Mouse (Mus musculus): ENCODE results near the gene Crtc3. TPM values are rescaled to one million over a fixed set of nuclear protein-coding genes. Genes with fewer than 3 reads are reported as not detected.

Gene Crtc3
- polyA plus RNA-seq, 1 experiment from 2014 or later = 4.2 TPM

DNA sequence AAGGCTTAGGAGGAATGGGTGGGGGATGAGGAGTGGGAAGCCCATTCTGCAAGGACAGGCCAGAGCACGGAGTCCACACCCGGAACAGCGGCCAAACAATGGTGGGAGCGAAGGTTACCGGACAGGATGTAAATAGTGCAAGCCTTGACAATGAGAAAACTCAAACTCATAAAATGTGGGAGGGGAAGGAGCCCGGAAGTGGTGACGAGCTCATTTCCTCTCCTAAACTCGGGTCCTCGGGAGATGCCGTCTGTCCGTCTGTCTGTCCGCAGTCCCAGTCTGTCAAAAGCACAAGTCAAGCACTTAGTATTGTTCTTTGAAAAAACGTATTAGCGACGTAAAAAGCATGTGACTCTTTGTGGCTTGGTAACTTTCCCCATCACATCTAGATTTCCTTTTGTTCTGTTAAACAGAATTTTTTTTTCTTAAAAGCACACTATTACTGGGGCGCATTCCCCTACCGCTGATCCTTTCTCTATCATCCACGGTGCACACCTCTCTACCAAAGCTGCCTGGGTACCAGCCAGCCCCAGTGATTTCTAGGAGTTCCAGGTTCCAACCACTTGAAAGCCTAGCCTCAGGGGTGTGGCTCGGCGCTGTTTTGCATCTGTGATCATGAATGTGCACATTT is 105.7 kb downstream of the Crtc3 start:
- no peaks in the 10 kb centered on the region for H3K9me3 ChIP-seq (replicated peaks)
- no peak overlapping the region for H3K9ac ChIP-seq
- 15% methylated on average over 20 of the region's 20 CpGs for WGBS (ENCODE audit: insufficient replicate concordance)
- peak overlapping the region; percentile 17; the same call in 1 of the 2 replicates for H3K4me3 ChIP-seq (replicated peaks)
- H3K4me1 ChIP-seq (replicated peaks) = peaks cover 15% of the 10 kb centered on the region
- ATAC-seq (ENCODE audit: insufficient read depth) = 0 out of 2 replicates have a peak, but pooled peaks have one; percentile 35
- H3K27me3 ChIP-seq = peaks cover 4% of the 10 kb centered on the region
- peak overlapping the region; percentile 51 for H3K4me2 ChIP-seq
- H3K36me3 ChIP-seq (replicated peaks) = no peaks in the 10 kb centered on the region
- no peak overlapping the region; the same call in 1 of the 2 replicates for H3K27ac ChIP-seq (replicated peaks)

- Histone ChIP-seq H3K4me1 (replicated peaks) (peaks cover 11% of the 10 kb centered on the region), H3K9ac (no peak overlapping the region), H3K4me2 (no peak overlapping the region), H3K4me3 (replicated peaks) (no peak overlapping the region), H3K27me3 (peaks cover 4% of the 10 kb centered on the region), H3K9me3 (replicated peaks) (no peaks in the 10 kb centered on the region), H3K36me3 (replicated peaks) (no peaks in the 10 kb centered on the region), H3K27ac (replicated peaks) (no peak overlapping the region)
- 25% methylated on average over 6 of the region's 6 CpGs for WGBS (ENCODE audit: insufficient replicate concordance)
- ATAC-seq (ENCODE audit: insufficient read depth) = no peak
Measured at GRCm38 (mm10) chr7:80580368-80580767, 108.3 kb downstream of the Crtc3 start.

- 68% methylated on average over 14 of the region's 14 CpGs for WGBS (ENCODE audit: insufficient replicate concordance)
- Histone ChIP-seq H3K9me3 (replicated peaks) (no peaks in the 10 kb centered on the region), H3K4me1 (replicated peaks) (0 out of 2 replicates have a peak, but pooled peaks cover under 1% of the 10 kb centered on the region), H3K27ac (replicated peaks) (no peak overlapping the region), H3K9ac (no peak overlapping the region), H3K4me2 (no peak overlapping the region), H3K4me3 (replicated peaks) (no peak overlapping the region), H3K36me3 (replicated peaks) (no peaks in the 10 kb centered on the region), H3K27me3 (peaks cover 15% of the 10 kb centered on the region)
- ATAC-seq (ENCODE audit: insufficient read depth) = no peak
Measured at GRCm38 (mm10) chr7:80577417-80577980, 111.2 kb downstream of the Crtc3 start.

GRCm38 (mm10) chr7:80576626-80577025 is 112.1 kb downstream of the Crtc3 start:
- no peaks in the 10 kb centered on the region for H3K36me3 ChIP-seq (replicated peaks)
- peaks cover 16% of the 10 kb centered on the region for H3K27me3 ChIP-seq
- no peak overlapping the region for H3K27ac ChIP-seq (replicated peaks)
- H3K4me2 ChIP-seq = no peak overlapping the region
- WGBS (ENCODE audit: insufficient replicate concordance) = 65% methylated on average over 3 of the region's 3 CpGs
- no peaks in the 10 kb centered on the region for H3K4me1 ChIP-seq (replicated peaks)
- ATAC-seq (ENCODE audit: insufficient read depth) = no peak
- no peak overlapping the region for H3K4me3 ChIP-seq (replicated peaks)
- no peak overlapping the region for H3K9ac ChIP-seq
- no peaks in the 10 kb centered on the region for H3K9me3 ChIP-seq (replicated peaks)

- Histone ChIP-seq H3K4me1 (replicated peaks) (no peaks in the 10 kb centered on the region), H3K4me3 (replicated peaks) (no peak overlapping the region), H3K27me3 (peaks cover 18% of the 10 kb centered on the region), H3K27ac (replicated peaks) (no peak overlapping the region; the same call in 1 of the 2 replicates), H3K4me2 (no peak overlapping the region), H3K9ac (no peak overlapping the region), H3K36me3 (replicated peaks) (no peaks in the 10 kb centered on the region), H3K9me3 (replicated peaks) (no peaks in the 10 kb centered on the region)
- ATAC-seq (ENCODE audit: insufficient read depth) = no peak
- 21% methylated on average over 9 of the region's 9 CpGs for WGBS (ENCODE audit: insufficient replicate concordance)
Measured at GRCm38 (mm10) chr7:80575750-80576149, 112.9 kb downstream of the Crtc3 start.

DNA sequence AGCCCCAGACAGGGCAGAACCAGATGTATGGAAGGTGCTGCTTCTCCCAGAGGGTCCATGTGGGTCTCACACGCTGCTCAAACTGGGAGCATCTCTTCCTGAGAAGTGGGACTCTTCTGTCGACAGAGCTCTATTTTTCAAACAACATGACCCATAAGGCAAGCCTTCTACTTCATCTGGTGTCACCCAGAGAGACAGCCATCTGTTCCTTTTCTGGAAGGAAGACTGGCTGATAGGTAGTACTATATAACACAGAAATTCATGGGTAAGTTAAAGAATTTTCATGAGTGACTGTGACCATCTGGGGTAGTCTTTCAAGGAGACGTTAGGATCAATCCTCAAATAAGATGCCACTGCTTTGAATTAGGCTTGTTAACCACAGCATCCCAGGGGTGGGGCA is 115.6 kb downstream of the Crtc3 start:
- Histone ChIP-seq H3K27ac (replicated peaks) (no peak overlapping the region), H3K4me3 (replicated peaks) (no peak overlapping the region), H3K4me1 (replicated peaks) (no peaks in the 10 kb centered on the region), H3K27me3 (peaks cover 20% of the 10 kb centered on the region), H3K4me2 (no peak overlapping the region), H3K9ac (no peak overlapping the region), H3K36me3 (replicated peaks) (no peaks in the 10 kb centered on the region), H3K9me3 (replicated peaks) (no peaks in the 10 kb centered on the region)
- WGBS (ENCODE audit: insufficient replicate concordance) = 50% methylated on average over 3 of the region's 3 CpGs
- ATAC-seq (ENCODE audit: insufficient read depth) = no peak

DNA sequence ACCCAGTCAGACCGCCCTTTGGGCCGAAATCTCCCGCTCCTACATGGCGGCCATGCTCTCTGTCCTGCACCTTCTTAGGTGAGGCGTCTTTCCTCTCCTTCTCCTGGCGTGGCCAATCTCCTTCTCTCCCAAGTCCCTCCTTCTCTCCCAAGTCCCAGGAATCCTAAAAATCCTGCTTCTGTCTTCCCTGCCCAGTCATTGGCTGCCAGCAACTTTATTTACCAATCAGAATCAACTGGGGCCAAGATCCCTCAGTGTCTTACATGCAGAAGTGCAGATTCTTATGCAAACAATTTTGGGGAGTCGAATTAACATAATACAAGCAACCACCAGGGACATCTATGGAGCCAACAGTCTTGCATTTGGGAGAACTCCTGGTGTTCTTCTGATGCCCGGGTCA is 120.7 kb downstream of the Crtc3 start:
- no peaks in the 10 kb centered on the region for H3K9me3 ChIP-seq (replicated peaks)
- no peak overlapping the region for H3K4me2 ChIP-seq
- peaks cover 10% of the 10 kb centered on the region; the same call in 1 of the 2 replicates for H3K27me3 ChIP-seq
- H3K36me3 ChIP-seq (replicated peaks) = no peaks in the 10 kb centered on the region
- H3K27ac ChIP-seq (replicated peaks) = no peak overlapping the region
- no peak for ATAC-seq (ENCODE audit: insufficient read depth)
- H3K4me1 ChIP-seq (replicated peaks) = no peaks in the 10 kb centered on the region
- no peak overlapping the region for H3K4me3 ChIP-seq (replicated peaks)
- WGBS (ENCODE audit: insufficient replicate concordance) = 77% methylated on average over 8 of the region's 8 CpGs
- H3K9ac ChIP-seq = no peak overlapping the region

GRCm38 (mm10) chr7:80561931-80562330 is 126.7 kb downstream of the Crtc3 start:
- Histone ChIP-seq H3K36me3 (replicated peaks) (no peaks in the 10 kb centered on the region), H3K9ac (no peak overlapping the region), H3K4me2 (no peak overlapping the region), H3K9me3 (replicated peaks) (no peaks in the 10 kb centered on the region), H3K4me1 (replicated peaks) (peaks cover 10% of the 10 kb centered on the region), H3K4me3 (replicated peaks) (no peak overlapping the region), H3K27me3 (no peaks in the 10 kb centered on the region), H3K27ac (replicated peaks) (no peak overlapping the region)
- 69% methylated on average over 5 of the region's 5 CpGs for WGBS (ENCODE audit: insufficient replicate concordance)
- no peak for ATAC-seq (ENCODE audit: insufficient read depth)

- no peaks in the 10 kb centered on the region for H3K36me3 ChIP-seq (replicated peaks)
- H3K4me1 ChIP-seq (replicated peaks) = peaks cover 10% of the 10 kb centered on the region
- H3K9ac ChIP-seq = no peak overlapping the region
- no peak overlapping the region for H3K4me2 ChIP-seq
- H3K27me3 ChIP-seq = no peaks in the 10 kb centered on the region
- no peaks in the 10 kb centered on the region for H3K9me3 ChIP-seq (replicated peaks)
- 60% methylated on average over 9 of the region's 9 CpGs for WGBS (ENCODE audit: insufficient replicate concordance)
- H3K27ac ChIP-seq (replicated peaks) = no peak overlapping the region
- no peak overlapping the region for H3K4me3 ChIP-seq (replicated peaks)
- ATAC-seq (ENCODE audit: insufficient read depth) = no peak
Measured at GRCm38 (mm10) chr7:80561271-80561670, 127.4 kb downstream of the Crtc3 start.

DNA sequence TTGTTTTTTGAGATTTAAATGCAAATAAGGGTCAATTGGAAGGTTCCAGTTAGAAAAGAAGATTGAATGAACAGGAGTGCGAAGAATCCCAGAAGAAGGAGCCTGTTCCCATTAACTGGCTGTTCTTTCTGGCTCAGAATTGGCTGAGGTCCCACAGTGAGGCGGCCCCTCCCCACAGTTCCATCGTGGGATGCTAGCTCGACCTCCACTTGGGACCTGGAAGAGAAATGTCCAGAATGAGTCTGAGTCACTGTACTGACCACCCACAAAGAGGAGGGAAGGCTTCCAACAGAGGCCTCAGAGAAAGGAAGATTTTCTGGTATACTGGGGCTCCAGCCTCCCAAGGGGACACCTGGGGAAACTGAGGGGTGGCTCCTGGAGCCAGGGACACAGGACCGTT is 130.1 kb downstream of the Crtc3 start:
- peaks cover 21% of the 10 kb centered on the region for H3K4me1 ChIP-seq (replicated peaks)
- no peak overlapping the region for H3K4me3 ChIP-seq (replicated peaks)
- H3K9ac ChIP-seq = no peak overlapping the region
- no peaks in the 10 kb centered on the region for H3K27me3 ChIP-seq
- WGBS (ENCODE audit: insufficient replicate concordance) = 60% methylated on average over 5 of the region's 5 CpGs
- H3K4me2 ChIP-seq = no peak overlapping the region
- no peaks in the 10 kb centered on the region for H3K36me3 ChIP-seq (replicated peaks)
- no peaks in the 10 kb centered on the region for H3K9me3 ChIP-seq (replicated peaks)
- no peak for ATAC-seq (ENCODE audit: insufficient read depth)
- H3K27ac ChIP-seq (replicated peaks) = no peak overlapping the region

DNA sequence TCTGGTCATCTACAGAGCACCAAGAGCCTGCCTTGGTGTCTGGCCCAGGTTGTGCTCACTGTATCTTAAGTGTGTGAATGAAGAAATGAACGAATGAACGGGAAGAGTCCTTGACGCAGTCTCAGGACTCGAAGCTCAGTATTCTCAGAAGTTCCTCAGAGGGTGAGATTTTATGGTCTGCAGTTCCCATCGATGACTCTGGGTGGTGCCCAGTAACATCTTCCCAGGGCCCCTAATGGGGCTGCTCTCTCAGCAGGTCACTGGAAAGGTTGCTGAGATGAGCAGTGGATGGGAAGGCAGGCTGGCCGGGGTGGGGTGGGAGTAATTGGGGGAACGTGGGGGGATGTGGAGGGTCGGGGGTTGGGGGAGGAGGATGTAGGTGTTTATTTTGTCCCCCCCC is 130.6 kb downstream of the Crtc3 start:
- ATAC-seq (ENCODE audit: insufficient read depth) = no peak
- H3K27me3 ChIP-seq = no peaks in the 10 kb centered on the region
- 38% methylated on average over 8 of the region's 8 CpGs for WGBS (ENCODE audit: insufficient replicate concordance)
- H3K36me3 ChIP-seq (replicated peaks) = no peaks in the 10 kb centered on the region
- H3K4me3 ChIP-seq (replicated peaks) = no peak overlapping the region
- no peak overlapping the region for H3K27ac ChIP-seq (replicated peaks)
- no peaks in the 10 kb centered on the region for H3K9me3 ChIP-seq (replicated peaks)
- no peak overlapping the region for H3K9ac ChIP-seq
- no peak overlapping the region for H3K4me2 ChIP-seq
- peaks cover 21% of the 10 kb centered on the region for H3K4me1 ChIP-seq (replicated peaks)

- Histone ChIP-seq H3K27ac (replicated peaks) (no peak overlapping the region), H3K4me1 (replicated peaks) (peaks cover 21% of the 10 kb centered on the region), H3K4me3 (replicated peaks) (no peak overlapping the region), H3K36me3 (replicated peaks) (no peaks in the 10 kb centered on the region), H3K9me3 (replicated peaks) (no peaks in the 10 kb centered on the region), H3K4me2 (no peak overlapping the region), H3K9ac (no peak overlapping the region), H3K27me3 (no peaks in the 10 kb centered on the region)
- no peak for ATAC-seq (ENCODE audit: insufficient read depth)
- WGBS (ENCODE audit: insufficient replicate concordance) = 74% methylated on average over 4 of the region's 4 CpGs
Measured at GRCm38 (mm10) chr7:80557161-80557560, 131.5 kb downstream of the Crtc3 start.

All from liver, embryonic 15.5 days (tissue).